Mouse (Mus musculus): ENCODE measurements around the gene Hk2. TPM values are rescaled to one million over a fixed set of nuclear protein-coding genes. Genes with fewer than 3 reads are reported as not detected.

Hk2 gene
- total RNA-seq, 2 experiments from 2014 or later: 7.1 to 8.8 TPM

DNA sequence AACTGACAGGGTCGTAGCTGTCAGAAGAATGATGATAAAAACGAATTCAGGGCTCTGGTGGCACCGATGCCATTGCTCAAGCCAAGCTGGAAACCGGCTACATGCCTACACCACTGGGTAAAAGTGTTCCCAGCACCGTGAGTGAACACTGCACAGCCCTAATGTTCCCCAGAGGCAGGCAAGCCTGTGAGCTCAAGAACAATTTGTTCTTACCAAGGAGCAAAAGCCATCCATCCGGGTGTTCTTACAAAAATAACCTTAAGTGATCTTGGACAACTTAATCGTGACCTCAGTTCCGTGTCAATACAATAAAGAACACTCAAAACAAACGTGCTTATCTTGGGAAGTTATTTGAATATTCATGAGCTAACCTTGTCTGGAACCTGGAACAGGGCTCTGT is 3.2 kb downstream of the Hk2 start:
- no peak for DNase-seq (ENCODE audit: extremely low spot score in 1 of 2, low spot score in 1 of 2)

GRCm38 (mm10) chr6:82770286-82770685 is 4.0 kb downstream of the Hk2 start:
- DNase-seq (ENCODE audit: extremely low spot score in 1 of 2, low spot score in 1 of 2): no peak

GRCm38 (mm10) chr6:82769704-82770103 is 4.5 kb downstream of the Hk2 start:
- DNase-seq (ENCODE audit: extremely low spot score in 1 of 2, low spot score in 1 of 2): no peak

DNA sequence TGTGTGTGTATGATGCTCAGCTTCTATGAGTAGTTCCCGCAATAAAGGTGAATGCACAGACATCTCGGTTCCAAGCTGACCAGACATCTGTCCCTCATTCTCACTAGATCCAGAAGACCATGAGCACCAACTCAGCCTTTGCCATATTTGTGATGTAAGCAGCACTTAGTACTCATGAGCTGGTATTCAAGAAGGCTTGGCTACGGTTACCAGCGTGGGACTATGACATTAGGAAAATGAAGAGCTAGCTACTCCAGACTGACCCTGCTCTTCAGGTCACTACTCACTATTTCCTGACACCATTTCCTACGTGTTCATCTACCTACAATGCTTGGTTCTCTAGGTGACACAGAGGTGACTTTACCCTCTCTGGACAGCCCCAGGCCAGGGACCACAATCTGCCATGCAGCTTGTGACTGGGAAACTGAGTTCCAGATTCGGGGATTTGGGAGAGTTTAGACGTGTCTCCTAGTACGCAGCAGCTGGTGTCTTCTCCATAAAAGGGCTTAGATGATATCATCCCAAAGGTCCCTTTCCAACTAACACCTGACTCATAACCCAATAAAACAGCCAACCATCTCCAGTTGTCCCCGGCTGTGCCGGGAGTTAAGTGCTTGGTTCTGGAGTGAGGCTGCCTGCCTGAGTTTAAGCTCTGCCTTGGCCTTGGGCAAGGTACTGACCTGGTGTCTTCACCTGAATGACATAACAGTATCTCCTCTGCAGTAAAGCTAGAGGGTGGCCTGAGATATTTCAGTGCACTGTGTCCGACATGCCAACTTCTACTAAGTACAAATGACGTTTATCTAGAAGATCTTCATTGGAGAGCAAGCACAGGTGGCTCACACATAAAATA is 6.3 kb downstream of the Hk2 start:
- no peak for DNase-seq (ENCODE audit: extremely low spot score in 1 of 2, low spot score in 1 of 2)

DNA sequence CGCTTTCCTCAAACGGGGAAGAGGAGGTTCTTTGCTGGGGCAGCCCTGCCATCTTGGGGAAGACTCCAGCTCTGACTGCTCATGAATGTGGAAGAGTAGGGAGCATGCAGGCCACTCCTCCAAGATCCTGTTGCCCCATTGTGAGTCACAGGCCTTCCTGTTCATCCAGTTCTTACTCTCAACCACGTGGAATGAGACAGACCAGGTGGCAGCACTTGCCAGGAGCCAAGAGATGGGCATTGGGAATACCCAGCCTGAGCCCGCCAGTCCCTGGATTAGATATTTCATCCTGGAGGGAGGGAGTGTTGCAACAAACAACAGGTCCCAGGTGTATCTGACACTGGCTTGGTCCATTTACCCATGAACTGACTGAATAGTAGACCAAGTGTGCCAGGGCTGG is 7.6 kb downstream of the Hk2 start:
- no peak for DNase-seq (ENCODE audit: extremely low spot score in 1 of 2, low spot score in 1 of 2)

- no peak for DNase-seq (ENCODE audit: extremely low spot score in 1 of 2, low spot score in 1 of 2)
Observed at GRCm38 (mm10) chr6:82765261-82765660, 9.0 kb downstream of the Hk2 start.

- no peak for DNase-seq (ENCODE audit: extremely low spot score in 1 of 2, low spot score in 1 of 2)
Observed at GRCm38 (mm10) chr6:82763871-82764503, 10.3 kb downstream of the Hk2 start.

- DNase-seq (ENCODE audit: extremely low spot score in 1 of 2, low spot score in 1 of 2): no peak
Observed at GRCm38 (mm10) chr6:82762728-82763127, 11.5 kb downstream of the Hk2 start.

- DNase-seq (ENCODE audit: extremely low spot score in 1 of 2, low spot score in 1 of 2): no peak
Observed at GRCm38 (mm10) chr6:82760749-82761357, 13.4 kb downstream of the Hk2 start.

GRCm38 (mm10) chr6:82759241-82759640 is 15.0 kb downstream of the Hk2 start:
- DNase-seq (ENCODE audit: extremely low spot score in 1 of 2, low spot score in 1 of 2): no peak

DNA sequence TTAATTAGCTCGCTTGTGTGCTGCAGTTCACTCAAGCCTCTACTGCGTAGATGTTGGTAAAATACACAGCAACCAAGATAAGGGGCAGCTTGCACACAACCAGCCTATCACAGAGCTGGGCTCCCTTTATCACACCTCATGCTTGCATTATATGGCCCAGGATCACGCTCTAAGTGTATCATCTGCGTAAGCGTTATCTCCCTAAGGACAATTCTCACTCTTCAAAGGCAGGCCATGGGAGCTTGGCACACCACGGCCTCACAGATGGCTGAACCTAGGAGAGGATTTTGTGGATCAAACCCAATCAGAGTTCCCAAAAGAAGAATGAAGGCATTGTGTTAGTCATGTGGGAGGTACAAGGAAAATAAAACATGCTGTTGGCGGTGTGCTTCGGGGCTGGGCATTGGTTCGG is 17.4 kb downstream of the Hk2 start:
- DNase-seq (ENCODE audit: extremely low spot score in 1 of 2, low spot score in 1 of 2): no peak

DNA sequence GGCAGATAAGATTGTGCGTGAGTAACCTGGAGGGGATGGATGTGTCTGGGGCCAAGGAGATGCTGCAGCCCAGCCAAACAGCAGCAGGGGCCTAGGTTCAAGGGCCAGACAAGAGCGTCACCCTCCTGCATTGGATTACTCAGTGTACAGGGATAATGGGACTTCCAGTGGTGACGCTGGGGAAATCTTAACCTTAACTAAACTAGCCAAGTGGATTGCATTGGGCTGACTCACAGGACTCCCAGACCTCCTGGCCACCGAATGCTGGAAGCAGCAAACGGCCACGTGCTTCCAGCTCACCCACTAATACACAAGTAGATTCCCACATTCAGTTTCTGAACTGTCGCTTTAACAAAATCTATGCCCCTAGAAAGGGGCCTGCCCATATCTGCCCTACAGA is 18.0 kb downstream of the Hk2 start:
- DNase-seq (ENCODE audit: extremely low spot score in 1 of 2, low spot score in 1 of 2): no peak

- no peak for DNase-seq (ENCODE audit: extremely low spot score in 1 of 2, low spot score in 1 of 2)
Observed at GRCm38 (mm10) chr6:82755338-82755737, 18.9 kb downstream of the Hk2 start.

DNA sequence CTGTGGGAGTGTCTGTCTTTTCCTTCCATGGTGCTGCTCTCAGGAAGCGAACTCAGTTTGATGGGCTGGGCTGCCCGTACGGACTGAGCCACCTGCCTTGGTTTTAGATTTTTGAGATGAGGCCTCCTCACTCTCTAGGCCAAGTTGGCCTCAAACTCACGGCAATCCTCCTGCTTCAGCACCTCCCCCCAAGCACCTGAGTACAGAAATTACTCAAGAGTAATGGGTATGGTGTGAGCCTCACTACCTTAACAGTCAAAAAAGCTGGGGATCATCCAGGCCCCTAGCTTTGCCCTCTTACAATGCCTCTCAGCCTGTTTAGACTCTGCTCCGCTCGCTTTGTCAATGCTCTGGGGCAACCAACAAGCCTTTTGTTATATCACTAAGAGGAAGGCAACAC is 19.5 kb downstream of the Hk2 start:
- no peak for DNase-seq (ENCODE audit: extremely low spot score in 1 of 2, low spot score in 1 of 2)

GRCm38 (mm10) chr6:82753638-82754361 is 20.5 kb downstream of the Hk2 start:
- DNase-seq (ENCODE audit: extremely low spot score in 1 of 2, low spot score in 1 of 2): no peak

GRCm38 (mm10) chr6:82753061-82753460 is 21.2 kb downstream of the Hk2 start:
- DNase-seq (ENCODE audit: extremely low spot score in 1 of 2, low spot score in 1 of 2): no peak

- no peak for DNase-seq (ENCODE audit: extremely low spot score in 1 of 2, low spot score in 1 of 2)
Observed at GRCm38 (mm10) chr6:82751791-82752190, 22.5 kb downstream of the Hk2 start.

GRCm38 (mm10) chr6:82751031-82751430 is 23.2 kb downstream of the Hk2 start:
- no peak for DNase-seq (ENCODE audit: extremely low spot score in 1 of 2, low spot score in 1 of 2)

DNA sequence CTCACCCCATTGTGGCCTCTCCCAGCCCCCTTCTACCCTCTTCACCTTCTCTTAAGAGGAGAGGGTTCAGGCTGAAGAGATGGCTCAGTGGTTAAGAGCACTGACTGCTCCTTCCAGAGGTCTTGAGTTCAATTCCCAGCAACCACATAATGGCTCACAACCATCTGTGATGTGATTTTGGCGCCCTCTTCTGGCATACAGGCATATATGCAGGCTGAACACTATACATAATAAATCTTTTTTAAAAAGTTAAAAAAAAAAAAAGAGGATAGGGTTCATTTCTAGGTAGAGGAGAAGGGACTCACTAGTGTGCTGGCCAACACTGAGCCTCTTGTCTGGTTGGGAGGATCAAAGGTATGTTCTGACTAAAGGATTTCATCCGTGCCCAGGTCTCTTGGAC is 24.2 kb downstream of the Hk2 start:
- DNase-seq (ENCODE audit: extremely low spot score in 1 of 2, low spot score in 1 of 2): no peak

DNA sequence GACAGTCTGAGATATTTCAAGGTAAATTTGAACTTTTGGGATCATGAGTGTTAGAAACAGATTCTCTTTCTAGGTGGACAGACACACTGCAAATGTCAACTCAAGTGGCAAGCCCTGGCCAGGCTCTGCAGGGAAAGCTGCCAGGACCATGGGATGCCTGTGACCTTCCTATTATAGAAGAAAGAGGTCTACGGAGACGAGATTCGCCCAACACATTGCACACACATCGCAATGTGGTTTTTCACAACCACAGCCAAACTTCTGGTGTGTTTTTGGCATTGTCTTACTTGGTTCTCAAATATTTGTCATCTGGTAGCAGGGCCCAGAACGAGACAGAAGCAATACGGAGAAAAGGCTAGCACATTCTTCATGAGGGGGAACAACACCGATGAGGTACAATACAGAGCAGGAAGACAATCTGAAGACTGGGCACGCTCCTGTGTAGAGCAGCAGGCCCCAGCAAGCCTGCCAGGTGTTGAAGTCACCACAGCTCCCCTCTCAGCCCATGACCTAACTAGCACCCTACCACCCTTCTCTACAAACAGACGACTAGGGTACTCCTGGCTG is 26.1 kb downstream of the Hk2 start:
- DNase-seq (ENCODE audit: extremely low spot score in 1 of 2, low spot score in 1 of 2): no peak

GRCm38 (mm10) chr6:82747085-82747484 is 27.2 kb downstream of the Hk2 start:
- no peak for DNase-seq (ENCODE audit: extremely low spot score in 1 of 2, low spot score in 1 of 2)

All from layer of hippocampus, postnatal 25 days (tissue).